Mouse (Mus musculus) megakaryocyte, embryonic 14.5 days (primary cell): ENCODE results near the gene Synpo2l.

Experiments used
- FLI1 ChIP-seq: IDR thresholded peaks from 2 replicates; pipeline ENCODE4 v1.6.1; 2012; ENCODE audit warnings: low read length, inconsistent platforms, mixed read lengths
- GATA1 ChIP-seq: IDR thresholded peaks from 3 replicates; pipeline ENCODE4 v1.6.1; 2012; ENCODE audit warnings: mixed read lengths, low read length, inconsistent platforms, borderline replicate concordance

- no peak for TF ChIP-seq GATA1
- no peak for TF ChIP-seq FLI1
Observed at GRCm38 (mm10) chr14:20618211-20618610, 49.9 kb downstream of the Synpo2l start.
